Mouse (Mus musculus): ENCODE measurements around the gene Drc1.

The Drc1 gene

GRCm38 (mm10) chr5:30415876-30416275, 134.7 kb downstream of the Drc1 start:
- DNase-seq (ENCODE audit: low spot score): no peak
